Mouse (Mus musculus) testis, adult 2 months (tissue): ENCODE results near the gene Msto1. TPM values are rescaled to one million over a fixed set of nuclear protein-coding genes. Genes with fewer than 3 reads are reported as not detected.
"Not testable (repeated sequence)": the region's sequence is repeated elsewhere in the genome, so short reads cannot be mapped to it uniquely, and the experiment has no call there.

ENCODE experiments used
- H3K27ac ChIP-seq: fragments of 200-500 bp; 2 replicates; pipeline ENCODE4 v1.5.1; 2012; ENCODE audit warnings: low read depth, low read length; ENCODE audit not compliant: control insufficient read depth, insufficient read depth
- H3K27me3 ChIP-seq: fragments of 200-500 bp; 2 replicates; pipeline ENCODE4 v1.6.1; 2012; ENCODE audit warnings: mild to moderate bottlenecking, low read length, moderate library complexity; ENCODE audit not compliant: control insufficient read depth, insufficient read depth
- H3K36me3 ChIP-seq: fragments of 200-500 bp; 2 replicates; pipeline ENCODE4 v1.6.1; 2012; ENCODE audit warnings: mild to moderate bottlenecking, low read length; ENCODE audit not compliant: control insufficient read depth, insufficient read depth
- H3K4me1 ChIP-seq: fragments of 200-500 bp; 2 replicates; pipeline ENCODE4 v1.6.1; 2012; ENCODE audit warnings: low read length; ENCODE audit not compliant: control insufficient read depth, insufficient read depth
- H3K4me3 ChIP-seq: fragments of 200-500 bp; 2 replicates; pipeline ENCODE4 v1.5.1; 2012; ENCODE audit warnings: low read depth, mild to moderate bottlenecking, low read length, moderate library complexity, mixed read lengths; ENCODE audit not compliant: control insufficient read depth
- CTCF ChIP-seq: fragments of 200-500 bp; IDR thresholded peaks from 2 replicates; pipeline ENCODE4 v1.5.1; 2012; ENCODE audit warnings: low read depth, mild to moderate bottlenecking, inconsistent platforms, low read length, moderate library complexity; ENCODE audit not compliant: control insufficient read depth, insufficient read depth, insufficient replicate concordance
- POLR2A ChIP-seq: fragments of 200-500 bp; IDR thresholded peaks from 2 replicates; pipeline ENCODE4 v1.6.1; 2012; ENCODE audit warnings: low read depth, mild to moderate bottlenecking, inconsistent platforms, low read length, moderate library complexity; ENCODE audit not compliant: control insufficient read depth
- polyA plus RNA-seq: library from polyadenylated mRNA; depleted of rRNA; stranded (reverse); fragments of >200 nt; gene quantifications from 2 replicates; pipeline ENCODE4 v1.2.3, GENCODE M21; 2012; rRNA removed

Gene Msto1
- polyA plus RNA-seq, 1 experiment, result 224 TPM

GRCm38 (mm10) chr3:88867177-88867576 is 46.6 kb downstream of the Msto1 start:
- not testable (repeated sequence) for H3K27me3 ChIP-seq, H3K27ac ChIP-seq, H3K4me1 ChIP-seq, H3K4me3 ChIP-seq, H3K36me3 ChIP-seq

GRCm38 (mm10) chr3:88866735-88867134 is 47.1 kb downstream of the Msto1 start:
- not testable (repeated sequence) for H3K4me3 ChIP-seq, H3K27me3 ChIP-seq, H3K27ac ChIP-seq, H3K4me1 ChIP-seq, H3K36me3 ChIP-seq

GRCm38 (mm10) chr3:88862129-88862528 is 51.7 kb downstream of the Msto1 start:
- Histone ChIP-seq H3K27me3 (no peaks in the 10 kb centered on the region), H3K4me1 (no peaks in the 10 kb centered on the region), H3K4me3 (no peak overlapping the region), H3K36me3 (peaks cover 7% of the 10 kb centered on the region), H3K27ac (no peak overlapping the region)
- TF ChIP-seq CTCF (no peak), POLR2A (no peak)

- no peak for TF ChIP-seq POLR2A
- TF ChIP-seq CTCF, result no peak
- Histone ChIP-seq H3K27me3 (no peaks in the 10 kb centered on the region), H3K4me1 (no peaks in the 10 kb centered on the region; the same call in 1 of the 2 replicates), H3K4me3 (no peak overlapping the region), H3K27ac (no peak overlapping the region), H3K36me3 (peaks cover 6% of the 10 kb centered on the region)
Observed at GRCm38 (mm10) chr3:88855837-88856236, 58.0 kb downstream of the Msto1 start.

Other genes starting within 250 kb of the Msto1 start
- gene Khdc4, start 228.2 kb downstream of the Msto1 start, polyA plus RNA-seq, result 23.5 and 28.7 TPM in 2 replicates
- gene Rit1, start 197.2 kb downstream of the Msto1 start, polyA plus RNA-seq, result 30.5 and 31.0 TPM in 2 replicates
- gene Syt11, start 138.8 kb downstream of the Msto1 start, polyA plus RNA-seq, result 41.0 and 41.5 TPM in 2 replicates
- gene Gon4l, start 78.8 kb downstream of the Msto1 start, polyA plus RNA-seq, result 14.2 and 14.3 TPM in 2 replicates
- 5.6 and 6.1 TPM in 2 replicates for gene Ash1l, start 36.6 kb upstream of the Msto1 start, polyA plus RNA-seq
- 181 and 189 TPM in 2 replicates for gene Dap3, start 37.2 kb upstream of the Msto1 start, polyA plus RNA-seq
- 7.3 and 9.0 TPM in 2 replicates for gene Rusc1, start 179.3 kb upstream of the Msto1 start, polyA plus RNA-seq
- gene Gm43738, start 187.1 kb upstream of the Msto1 start, polyA plus RNA-seq, result not detected in 2 replicates
- 109 and 114 TPM in 2 replicates for gene Fdps, start 188.0 kb upstream of the Msto1 start, polyA plus RNA-seq
- not detected in 2 replicates for gene Pklr, start 222.1 kb upstream of the Msto1 start, polyA plus RNA-seq
- gene Hcn3, start 246.2 kb upstream of the Msto1 start, polyA plus RNA-seq, result 1.7 and 2.2 TPM in 2 replicates